Mouse (Mus musculus) cerebellum, adult 9-10 months (tissue): Measurements from ENCODE around the gene Gm9964.
"Not testable (repeated sequence)": the region's sequence is repeated elsewhere in the genome, so short reads cannot be mapped to it uniquely, and the experiment has no call there.

ENCODE experiments used
- DNase-seq: peaks from one replicate; pipeline ENCODE4 v3.0.0; 2022

The Gm9964 gene

DNA sequence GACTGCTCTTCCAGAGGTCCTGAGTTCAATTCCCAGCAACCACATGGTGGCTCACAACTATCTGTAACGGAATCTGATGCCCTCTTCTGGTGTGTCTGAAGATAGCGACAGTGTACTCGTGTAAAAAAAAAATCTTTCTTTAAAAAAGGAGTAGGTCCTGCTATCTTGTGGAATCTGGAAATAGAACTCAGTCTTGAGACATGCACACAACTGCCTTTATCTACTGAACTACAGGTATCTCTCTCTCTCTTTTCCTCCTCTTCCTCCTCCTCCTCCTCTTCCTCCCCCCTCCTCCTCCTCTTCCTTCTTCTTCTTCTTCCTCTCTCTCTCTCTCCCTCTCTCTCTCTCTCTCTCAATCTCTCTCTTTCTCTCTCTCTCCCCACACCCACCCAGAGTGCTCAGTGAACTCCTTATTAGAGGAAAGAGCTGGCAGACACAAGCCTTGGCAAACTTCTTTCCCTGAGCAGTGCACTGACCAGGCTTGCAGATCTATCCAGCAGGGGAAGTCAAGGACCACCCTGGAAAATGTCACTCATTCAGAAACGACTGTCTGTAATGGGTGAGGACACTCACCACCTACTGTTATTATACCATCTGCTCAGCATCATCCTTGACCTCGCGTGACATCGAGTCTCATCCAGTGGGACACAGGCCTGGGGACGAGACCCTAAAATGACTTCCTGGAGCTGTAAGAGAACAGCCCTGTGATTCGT is 3.2 kb upstream of the Gm9964 start:
- DNase-seq: no peak

DNA sequence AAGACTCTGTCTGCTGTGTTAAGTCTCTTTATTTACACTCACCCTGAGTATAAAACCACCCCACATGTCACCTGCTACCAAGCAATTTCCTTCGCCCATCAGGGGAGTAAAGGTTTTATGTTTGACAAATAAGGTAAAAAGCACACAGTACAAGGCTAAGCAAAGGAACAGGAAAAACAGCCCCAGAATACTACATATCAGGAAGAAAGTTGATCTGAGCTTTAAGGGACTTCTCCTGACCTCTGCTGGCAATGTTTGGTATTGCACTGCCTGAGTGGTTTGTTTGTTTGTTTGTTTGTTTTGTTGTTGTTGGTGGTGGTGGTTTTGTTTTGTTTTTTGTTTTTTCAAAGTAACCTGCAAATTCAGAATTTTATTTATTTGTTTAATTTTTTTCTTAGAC is 539 bp downstream of the Gm9964 start:
- DNase-seq: peak; percentile 60

DNA sequence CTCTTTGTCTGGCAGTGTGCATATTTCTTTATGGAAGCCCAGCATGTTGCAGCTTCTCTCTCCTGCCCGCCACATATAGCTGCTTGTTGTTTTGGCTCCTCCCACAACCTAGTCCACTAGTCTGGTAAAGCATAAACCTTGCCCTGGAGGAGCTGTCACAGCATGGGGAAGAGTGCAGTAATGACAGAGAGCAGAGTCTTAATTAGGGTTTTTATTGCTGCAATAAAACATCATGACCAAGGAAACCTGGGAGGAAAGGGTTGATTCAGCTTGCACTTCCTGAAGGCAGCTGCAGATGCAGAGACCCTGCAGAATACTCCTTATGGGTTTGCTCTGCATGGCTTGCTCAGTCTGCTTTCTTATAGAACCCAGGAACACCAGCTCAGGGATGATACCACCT is 2.7 kb downstream of the Gm9964 start:
- no peak for DNase-seq

DNA sequence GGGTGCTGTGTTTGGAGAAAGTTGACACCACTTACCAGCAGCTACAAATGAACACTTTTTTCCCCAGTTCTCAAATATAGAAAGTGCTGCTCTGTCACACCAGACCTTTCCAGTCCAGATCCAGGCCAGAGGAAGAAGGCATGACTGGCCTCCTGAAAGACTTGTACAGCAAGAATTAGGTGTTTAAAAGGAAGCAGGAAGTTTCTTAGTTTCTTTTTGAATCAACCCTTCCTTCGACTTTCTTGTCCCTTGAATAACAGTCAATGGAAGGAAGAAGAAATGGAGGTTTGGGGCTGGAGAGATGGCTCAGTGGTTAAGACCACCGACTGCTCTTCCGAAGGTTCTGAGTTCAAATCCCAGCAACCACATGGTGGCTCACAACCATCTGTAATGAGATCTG is 3.7 kb downstream of the Gm9964 start:
- DNase-seq: no peak

DNA sequence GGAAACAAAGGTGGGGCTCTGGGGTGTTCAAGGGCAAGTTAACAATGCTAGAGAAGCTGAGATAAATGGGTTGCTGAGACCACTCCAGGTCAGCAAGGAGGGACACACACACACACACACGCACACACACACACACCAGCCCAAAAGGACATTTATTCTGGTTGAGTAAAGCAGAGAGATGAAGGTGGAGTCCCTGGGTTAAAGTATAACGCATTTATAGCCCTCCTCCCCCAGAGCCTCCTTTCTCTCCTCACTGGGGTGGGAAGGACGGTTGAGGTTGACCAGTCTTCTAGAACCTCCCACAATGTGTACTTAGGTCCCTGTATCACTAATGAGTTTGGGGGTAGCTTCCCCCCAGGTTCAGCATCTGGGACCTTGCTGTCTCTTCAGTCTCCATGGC is 4.6 kb downstream of the Gm9964 start:
- no peak for DNase-seq

DNA sequence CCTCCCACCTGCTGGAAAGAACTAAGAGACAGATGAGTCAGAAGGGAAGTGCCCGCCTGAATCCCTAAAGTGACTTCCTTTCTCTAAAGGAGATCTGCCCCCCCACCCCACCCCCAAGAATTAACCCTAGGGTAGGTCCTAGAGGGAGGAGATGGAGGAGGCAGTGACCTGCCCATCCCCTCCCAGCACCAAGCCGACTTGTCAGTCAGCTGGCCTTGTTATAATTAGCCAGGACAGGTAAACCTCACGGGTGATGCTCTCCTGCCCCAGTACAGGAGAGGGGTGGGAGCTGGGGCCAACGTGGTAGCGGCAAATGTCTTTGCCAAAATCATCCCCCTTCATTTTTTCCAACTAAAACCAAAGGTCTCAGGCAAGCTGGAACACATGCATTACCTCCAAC is 5.1 kb downstream of the Gm9964 start:
- no peak for DNase-seq

DNA sequence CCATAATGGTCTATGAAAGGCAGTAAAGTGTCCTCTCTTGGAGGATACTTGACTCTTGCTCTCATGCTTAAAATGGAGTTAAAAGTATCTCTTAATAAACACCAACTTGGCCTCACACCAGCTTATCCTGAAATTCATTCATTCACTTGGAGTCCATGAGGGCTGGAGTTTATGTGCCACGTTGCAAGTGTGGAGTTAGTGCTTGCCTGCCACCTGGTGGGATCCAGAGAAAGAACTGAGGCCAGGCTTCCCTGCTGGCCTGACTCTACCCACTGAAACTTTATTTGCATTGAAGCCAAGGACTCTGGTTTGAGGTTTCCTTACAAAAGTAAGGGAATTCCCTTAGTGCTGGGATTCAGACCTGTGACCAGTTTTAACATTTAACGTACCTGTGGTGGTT is 6.2 kb downstream of the Gm9964 start:
- DNase-seq: no peak

DNA sequence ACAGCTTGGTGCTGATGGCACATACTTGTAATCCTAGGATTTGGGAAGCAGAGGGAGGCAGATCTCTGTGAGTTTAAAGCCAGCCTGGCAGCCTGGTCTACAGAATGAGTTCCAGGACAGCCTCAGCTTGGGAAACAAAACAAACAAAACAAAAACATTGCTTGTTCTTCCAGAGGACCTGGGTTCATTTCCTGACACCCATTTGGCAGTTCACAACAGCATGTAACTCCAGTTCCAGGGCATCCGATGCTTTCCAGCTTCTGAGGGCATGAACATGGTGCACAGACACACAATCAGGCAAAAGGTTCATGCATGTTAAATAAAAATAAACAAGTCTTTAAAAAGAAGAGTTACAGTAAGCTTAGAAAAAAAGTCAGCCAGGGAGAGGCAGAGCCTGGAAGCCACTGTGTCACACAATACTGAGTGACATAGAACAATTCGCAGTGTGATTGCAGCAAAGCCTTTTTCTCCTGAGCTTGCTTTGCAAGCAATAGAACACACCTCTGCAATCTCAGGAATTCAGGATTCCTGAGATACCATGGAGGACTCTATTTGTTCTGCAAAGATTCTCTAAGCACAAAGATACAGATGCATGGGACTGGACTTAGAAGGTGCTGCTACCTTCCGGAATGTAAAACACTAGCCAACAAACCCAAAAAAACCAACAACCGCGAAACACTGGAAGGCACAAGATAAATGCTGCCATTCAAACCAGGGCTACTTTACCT is 7.6 kb downstream of the Gm9964 start:
- no peak for DNase-seq

DNA sequence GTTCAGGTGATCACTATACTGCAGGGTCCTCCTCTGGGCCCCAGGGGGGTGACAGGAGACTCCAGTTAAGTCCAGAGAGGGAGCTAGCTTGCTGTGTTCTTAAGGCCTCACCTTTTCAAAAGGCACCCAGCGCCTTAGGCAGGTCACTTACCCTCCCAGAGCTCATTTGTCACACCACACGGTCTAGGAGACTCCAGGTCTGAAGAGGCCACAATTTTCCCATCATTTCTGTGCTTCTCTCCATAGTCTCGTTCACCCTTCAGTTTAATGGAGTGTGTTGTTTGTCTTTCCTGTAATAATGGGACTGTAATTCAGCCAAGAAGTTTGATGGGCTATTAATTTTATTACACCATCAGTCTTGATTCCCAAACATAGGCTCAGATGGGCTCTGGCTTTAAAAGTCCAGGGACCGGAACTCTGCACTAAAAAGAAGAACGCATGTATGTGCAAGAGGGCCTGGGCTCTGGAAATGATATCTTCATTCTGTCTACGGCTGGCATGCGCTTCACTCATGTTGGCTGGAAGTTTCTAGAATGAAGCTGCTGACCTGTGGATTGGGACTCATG is 8.3 kb downstream of the Gm9964 start:
- DNase-seq: no peak

DNA sequence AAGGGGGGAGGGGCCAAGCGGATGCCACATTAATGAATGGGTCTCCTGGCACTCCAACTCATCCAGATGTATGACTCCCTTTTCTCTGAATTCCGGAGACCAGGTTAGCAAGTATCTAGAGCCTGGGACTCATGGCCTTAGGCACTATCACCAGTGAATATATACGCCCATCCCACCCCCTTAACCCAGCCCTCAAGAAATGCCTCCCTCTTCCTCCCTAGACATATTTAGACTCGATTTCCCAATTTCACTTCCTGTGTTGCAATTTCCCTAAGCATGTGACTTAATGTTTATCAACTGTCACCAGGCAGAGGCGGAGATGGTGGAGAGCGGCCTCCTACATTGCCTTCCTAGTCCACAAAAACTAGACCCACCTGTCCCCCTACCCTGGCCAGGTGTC is 9.3 kb downstream of the Gm9964 start:
- DNase-seq: no peak

DNA sequence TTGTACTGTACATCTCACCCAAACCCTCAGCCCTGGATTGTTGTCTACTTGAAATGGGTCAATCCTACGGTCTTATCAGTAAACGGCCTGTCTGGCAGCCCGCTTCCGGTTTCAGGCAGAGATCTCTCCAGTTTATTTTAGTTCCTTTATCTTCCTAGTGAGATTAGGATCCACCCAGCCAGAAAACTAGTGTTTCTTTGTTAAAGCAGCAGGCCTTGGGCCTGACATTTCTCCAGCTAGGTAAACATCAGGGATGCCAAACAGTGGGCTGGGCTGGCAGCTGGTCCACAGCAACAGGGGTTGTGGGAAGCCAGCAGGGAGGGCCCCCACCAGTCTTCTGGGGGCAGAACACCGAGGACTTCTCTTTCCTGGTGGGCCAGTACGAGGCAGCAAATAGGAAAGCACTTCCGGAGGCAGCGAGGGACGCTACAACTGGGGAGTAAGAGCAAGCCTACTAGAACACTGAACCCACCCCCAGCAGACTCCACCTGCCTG is 10.4 kb downstream of the Gm9964 start:
- no peak for DNase-seq

DNA sequence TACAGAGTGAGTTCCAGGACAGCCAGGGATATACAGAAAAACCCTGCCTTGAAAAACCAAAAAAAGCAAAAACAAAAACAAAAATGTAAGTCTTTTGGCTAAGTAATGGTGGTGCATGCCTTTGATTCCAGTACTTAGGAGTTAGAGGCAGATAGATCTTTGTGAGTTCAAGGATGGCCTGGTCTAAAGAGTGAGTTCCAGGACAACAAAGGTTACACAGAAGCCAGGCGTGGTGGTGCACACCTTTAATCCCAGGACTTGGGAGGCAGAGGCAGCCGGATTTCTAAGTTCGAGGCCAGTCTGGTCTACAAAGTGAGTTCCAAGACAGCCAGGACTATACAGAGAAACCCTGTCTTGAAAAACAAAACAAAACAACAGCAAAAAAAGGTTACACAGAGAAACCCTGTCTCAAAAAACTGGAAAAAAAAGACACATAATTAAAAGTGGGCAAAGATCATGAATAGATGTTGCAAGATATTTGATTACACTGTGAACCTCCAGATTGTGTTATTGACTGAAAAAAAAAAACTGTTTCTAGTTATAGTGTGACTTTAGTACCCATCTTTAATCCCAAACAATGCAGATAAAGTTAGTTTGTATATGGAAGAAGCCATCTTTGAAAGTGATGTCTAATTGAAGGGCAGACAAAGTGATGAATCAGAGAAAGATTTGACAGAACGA is 13.2 kb downstream of the Gm9964 start:
- no peak for DNase-seq

DNA sequence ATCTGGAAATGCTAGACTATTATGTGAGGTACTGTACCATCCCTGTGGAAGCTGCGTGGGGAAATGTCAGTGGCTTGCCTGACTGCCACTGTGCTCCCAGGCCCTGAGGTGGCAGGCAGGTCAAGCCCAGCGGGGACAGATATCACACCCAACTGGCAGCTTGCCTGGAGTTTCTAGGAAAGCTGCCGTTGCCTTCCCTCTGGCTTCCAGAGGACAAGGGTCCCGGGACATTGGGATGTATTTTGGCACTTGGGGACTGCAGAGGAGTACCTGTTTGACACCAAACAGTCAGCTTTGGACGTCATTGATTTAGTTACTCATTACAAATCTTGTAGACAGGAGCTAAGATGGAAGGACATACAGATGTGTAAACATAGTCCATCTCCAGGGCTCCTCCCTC is 15.3 kb downstream of the Gm9964 start:
- no peak for DNase-seq

DNA sequence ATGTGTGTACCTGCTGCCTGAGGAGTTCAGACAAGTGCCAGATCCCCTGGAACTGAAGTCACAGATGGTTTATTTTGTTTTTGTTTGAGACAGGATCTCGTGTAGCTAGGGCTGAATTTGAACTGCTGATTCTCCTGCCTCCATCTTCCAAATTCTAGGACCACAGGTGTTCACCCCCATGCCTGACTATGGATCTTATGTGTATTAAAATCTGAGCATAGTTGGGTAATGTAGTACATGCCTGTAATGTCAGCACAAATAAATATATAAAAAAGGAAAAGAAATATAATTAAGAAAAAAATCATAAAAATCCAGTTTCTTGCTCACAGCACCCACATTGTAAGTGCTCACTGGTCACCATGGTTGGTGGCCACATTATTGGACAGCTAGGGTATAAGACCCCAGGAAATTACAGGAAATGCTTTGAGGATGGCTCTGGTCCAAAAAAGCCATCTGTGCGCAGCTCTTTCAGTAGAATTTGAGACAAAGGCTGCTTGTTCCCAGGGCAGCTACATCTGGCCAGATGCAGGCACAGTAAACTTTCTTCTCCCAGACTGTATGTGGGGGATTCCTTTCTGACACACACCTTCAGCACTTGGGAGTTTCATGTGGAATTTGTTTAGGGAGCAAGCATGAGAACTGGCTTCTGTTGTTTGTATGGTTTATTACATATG is 16.8 kb downstream of the Gm9964 start:
- no peak for DNase-seq

DNA sequence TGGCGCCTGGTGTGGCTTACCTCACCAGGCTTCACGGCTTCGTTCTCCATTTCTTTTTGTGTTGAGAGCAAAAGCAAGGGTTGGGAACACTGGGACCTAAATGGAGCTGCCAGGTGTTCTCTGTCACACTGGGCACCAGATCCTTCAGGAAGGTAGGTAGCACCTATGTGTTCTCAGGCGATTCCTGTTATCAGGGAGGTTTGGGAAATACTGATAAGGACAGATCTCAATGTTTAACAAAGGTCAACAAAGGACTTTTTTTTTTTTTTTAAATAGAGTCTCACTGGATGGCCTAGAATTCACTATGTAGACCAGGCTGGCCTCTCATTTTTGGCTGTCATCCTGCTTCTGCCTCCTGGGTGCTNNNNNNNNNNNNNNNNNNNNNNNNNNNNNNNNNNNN is 22.9 kb downstream of the Gm9964 start:
- DNase-seq: no peak

DNA sequence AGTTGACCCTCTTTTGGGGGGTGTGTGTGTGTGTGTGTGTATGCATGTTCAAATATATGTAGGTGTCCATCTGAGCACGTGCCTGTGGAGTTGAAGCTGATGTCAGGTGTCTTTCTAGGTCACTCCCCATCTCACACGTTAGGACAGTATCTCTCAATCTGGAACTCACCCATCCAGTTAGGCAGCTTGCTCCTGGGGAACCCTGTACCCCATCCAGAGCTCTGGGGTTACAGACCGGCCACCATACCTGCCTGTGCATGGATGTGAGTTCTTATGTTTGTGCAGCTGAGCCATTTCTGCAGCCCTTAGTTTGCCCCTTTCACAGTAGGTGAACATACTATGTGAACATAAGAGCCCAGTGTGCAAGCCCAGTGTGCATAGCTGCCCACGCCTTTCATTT is 23.7 kb downstream of the Gm9964 start:
- no peak for DNase-seq

DNA sequence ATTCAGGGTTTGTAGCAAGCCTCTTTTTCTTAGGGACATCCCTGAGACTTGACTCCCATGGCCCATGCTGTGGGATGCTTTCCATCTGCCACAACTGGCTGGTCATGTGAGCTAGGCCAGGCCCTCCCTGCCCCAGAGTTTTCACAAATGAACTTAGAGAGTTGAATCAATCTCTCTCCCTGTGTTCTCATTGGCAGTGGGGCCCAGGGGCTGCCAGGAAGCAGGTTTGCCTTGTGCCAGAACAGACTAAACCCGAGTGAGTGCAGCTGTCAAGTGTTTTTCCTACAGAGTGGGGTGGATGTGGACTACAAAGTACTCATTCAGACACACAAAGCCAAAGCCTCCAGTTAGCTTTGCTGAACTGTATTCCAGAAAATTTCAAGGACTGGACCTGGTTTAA is 29.5 kb downstream of the Gm9964 start:
- no peak for DNase-seq

DNA sequence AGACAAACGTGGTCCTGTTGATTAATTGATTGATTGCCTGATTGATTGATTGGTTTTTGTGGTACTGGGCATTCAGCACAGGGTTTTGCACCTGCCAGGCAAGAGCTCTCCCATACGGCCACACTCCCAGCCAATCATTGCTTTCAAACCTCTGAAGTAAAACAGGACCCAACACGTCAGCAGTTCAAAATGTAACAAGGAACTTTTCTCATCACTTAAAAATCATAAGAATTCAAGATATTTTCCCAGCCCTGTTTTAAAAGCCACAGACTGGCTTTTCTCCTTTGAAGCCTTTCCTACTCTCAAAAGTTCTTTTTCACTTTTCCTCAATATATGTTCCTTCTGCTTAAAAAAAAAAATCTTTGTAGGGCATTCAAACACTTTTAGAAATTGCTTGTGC is 32.3 kb downstream of the Gm9964 start:
- no peak for DNase-seq

DNA sequence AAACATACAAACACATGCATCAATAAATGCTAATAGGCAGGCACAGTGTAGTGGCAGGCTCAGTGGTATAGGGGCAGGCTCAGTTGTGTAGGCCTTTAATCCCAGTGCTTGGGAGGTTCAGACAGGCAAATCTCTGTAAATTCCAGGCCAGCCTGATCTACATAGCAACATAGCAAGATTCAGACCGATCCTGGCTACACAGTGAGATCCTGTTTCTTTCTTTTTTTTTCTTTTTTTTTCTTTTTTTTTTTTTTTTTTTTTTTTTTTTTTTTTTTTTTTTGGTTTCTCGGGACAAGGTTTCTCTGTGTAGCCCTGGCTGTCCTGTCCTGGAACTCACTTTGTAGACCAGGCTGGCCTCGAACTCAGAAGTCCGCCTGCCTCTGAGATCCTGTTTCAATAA is 36.6 kb downstream of the Gm9964 start:
- DNase-seq: not testable (repeated sequence)

DNA sequence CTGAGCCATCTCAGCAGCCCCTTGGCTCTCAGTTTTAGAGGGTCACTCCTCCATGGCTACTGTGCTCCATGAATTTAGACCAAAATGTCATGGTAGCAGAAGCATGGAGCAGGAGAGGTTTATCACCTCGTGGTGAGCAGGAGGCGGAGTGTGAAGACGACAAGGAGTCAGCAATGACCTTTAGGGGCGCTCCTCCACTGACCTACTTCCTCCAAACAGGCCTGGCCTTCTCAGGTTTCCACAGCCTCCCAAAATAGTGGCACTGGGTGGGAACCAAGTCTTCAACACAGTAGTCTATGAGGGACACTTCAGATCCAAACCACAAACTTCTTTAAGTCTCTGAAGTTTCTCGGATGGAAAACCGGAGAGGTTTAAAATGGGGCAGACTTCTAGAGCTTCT is 38.0 kb downstream of the Gm9964 start:
- no peak for DNase-seq

DNA sequence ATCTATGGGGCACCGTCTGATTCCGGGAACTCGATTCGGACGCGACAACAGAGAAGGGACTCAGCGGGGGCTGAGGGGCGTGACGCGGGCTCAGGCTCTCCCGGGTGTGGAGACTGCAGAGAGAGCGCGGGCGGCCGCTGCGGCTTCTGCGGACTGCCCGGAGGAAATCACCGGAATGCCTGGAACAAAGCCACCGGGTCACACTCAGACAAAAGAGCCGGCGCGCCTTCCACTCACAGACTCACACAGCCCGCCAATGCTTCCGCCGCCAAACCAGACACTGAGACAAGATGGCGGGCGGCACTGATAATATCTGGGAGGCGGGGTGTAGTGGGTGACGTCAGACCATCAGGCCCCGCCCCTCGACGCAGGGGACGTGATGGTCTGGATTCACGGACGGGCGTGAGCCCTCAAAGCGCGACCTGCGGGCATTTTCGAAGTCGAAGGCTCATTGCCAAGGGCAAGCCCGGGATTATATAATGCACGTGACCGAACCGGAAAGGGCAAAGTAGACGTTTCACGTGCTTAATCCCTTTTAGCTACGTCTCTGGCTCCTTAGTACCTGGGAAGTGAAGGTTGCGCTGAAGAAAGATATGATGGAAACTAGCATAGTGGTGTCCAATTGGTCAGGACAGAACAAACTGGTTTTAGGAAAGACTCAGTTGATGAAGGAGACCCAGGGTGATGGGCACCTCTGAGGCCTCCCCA is 42.2 kb downstream of the Gm9964 start, which contains the start of gene Wsb1:
Wsb1 (minus strand) TSS at position 281 of the 708 bp plus-strand sequence.
- DNase-seq: peak; percentile 97
